Mouse (Mus musculus) kidney, postnatal 0 days (tissue): ENCODE measurements around the gene Tmcc3. TPM values are rescaled to one million over a fixed set of nuclear protein-coding genes. Genes with fewer than 3 reads are reported as not detected.

ENCODE experiments used
- ATAC-seq: fragments of 200-750 bp; cut with Nextera tagmentation; replicated peaks from 2 replicates; pipeline ENCODE4 v1.8.0; 2017; ENCODE audit warnings: low read depth, moderate number of reproducible peaks, moderate TSS enrichment, moderate library complexity; ENCODE audit not compliant: low FRiP score
- DNase-seq: peaks from one replicate; pipeline ENCODE4 v3.0.0-alpha.2; 2016; ENCODE audit warnings: low spot score
- H3K27ac ChIP-seq: fragments of 300-500 bp; sonication (generic); 2 replicates; pipeline ENCODE4 v1.5.1; 2014; ENCODE audit warnings: mild to moderate bottlenecking
- H3K27me3 ChIP-seq: fragments of 300-500 bp; sonication (generic); 2 replicates; pipeline ENCODE4 v1.6.1; 2014; ENCODE audit warnings: low read length, mixed read lengths; ENCODE audit not compliant: insufficient read depth
- H3K36me3 ChIP-seq: fragments of 300-500 bp; sonication (generic); 2 replicates; pipeline ENCODE4 v1.6.1; 2014; ENCODE audit warnings: low read length, mixed read lengths; ENCODE audit not compliant: insufficient read depth
- H3K4me1 ChIP-seq: fragments of 300-500 bp; sonication (generic); replicated peaks from 2 replicates; pipeline ENCODE4 v1.6.1; 2014; ENCODE audit warnings: antibody characterized with exemption, low read length, mixed read lengths; ENCODE audit not compliant: insufficient read depth
- H3K4me2 ChIP-seq: fragments of 300-500 bp; sonication (generic); 2 replicates; pipeline ENCODE4 v1.6.1; 2014; ENCODE audit warnings: mild to moderate bottlenecking, low read length, moderate library complexity, mixed read lengths
- H3K4me3 ChIP-seq: fragments of 300-500 bp; sonication (generic); replicated peaks from 2 replicates; pipeline ENCODE4 v1.5.1; 2014; ENCODE audit warnings: low read depth, low read length
- H3K9ac ChIP-seq: fragments of 300-500 bp; sonication (generic); 2 replicates; pipeline ENCODE4 v1.6.1; 2014; ENCODE audit warnings: low read depth, low read length
- H3K9me3 ChIP-seq: fragments of 300-500 bp; sonication (generic); replicated peaks from 2 replicates; pipeline ENCODE4 v1.6.1; 2016; ENCODE audit warnings: low read length, inconsistent platforms, mixed read lengths
- CTCF ChIP-seq: IDR thresholded peaks from 2 replicates; pipeline ENCODE4 v1.5.1; 2016; ENCODE audit warnings: antibody characterized with exemption, low read depth, mild to moderate bottlenecking, moderate library complexity
- WGBS: fragments of 180-500 bp; shearing (Covaris S2); extraction: QIAGEN DNeasy Blood & Tissue Kit; methylation state at CpG from one replicate; pipeline ENCODE4 v1.1.7; 2014; 5-methylcytosine and 5-hydroxymethylcytosine counted together
- polyA plus RNA-seq: library from polyadenylated mRNA; unstranded; fragments of >200 nt; fragmentation: Nextera tagmentation; extraction: Ambion mirVana; gene quantifications from 2 replicates; pipeline ENCODE4 v1.2.1, GENCODE M21; 2015

Gene Tmcc3
- polyA plus RNA-seq, 1 experiment from 2014 or later, result 7.9 TPM

GRCm38 (mm10) chr10:94620561-94620960 lies 308.8 kb downstream of the Tmcc3 start:
- Histone ChIP-seq H3K4me3 (no peak overlapping the region), H3K4me2 (no peak overlapping the region), H3K27me3 (0 out of 2 replicates have a peak, but pooled peaks cover 6% of the 10 kb centered on the region), H3K27ac (no peak overlapping the region), H3K4me1 (no peaks in the 10 kb centered on the region; the same call in 1 of the 2 replicates), H3K9ac (no peak overlapping the region), H3K9me3 (no peaks in the 10 kb centered on the region), H3K36me3 (no peaks in the 10 kb centered on the region)
- WGBS, result 70% methylated on average over 6 of the region's 6 CpGs
- DNase-seq (no peak), ATAC-seq (no peak)
- no peak for TF ChIP-seq CTCF

- ATAC-seq, result no peak
- WGBS, result 17% methylated on average over 13 of the region's 13 CpGs
- Histone ChIP-seq H3K36me3 (no peaks in the 10 kb centered on the region), H3K4me2 (no peak overlapping the region), H3K4me3 (no peak overlapping the region), H3K27ac (no peak overlapping the region), H3K27me3 (0 out of 2 replicates have a peak, but pooled peaks cover 6% of the 10 kb centered on the region), H3K9ac (no peak overlapping the region), H3K4me1 (no peaks in the 10 kb centered on the region; the same call in 1 of the 2 replicates), H3K9me3 (no peaks in the 10 kb centered on the region)
- no peak for TF ChIP-seq CTCF
- DNase-seq, result peak; percentile 2
Observed at GRCm38 (mm10) chr10:94621420-94622225, 309.9 kb downstream of the Tmcc3 start.

- H3K36me3 ChIP-seq, result no peaks in the 10 kb centered on the region
- no peak overlapping the region for H3K4me2 ChIP-seq
- H3K4me3 ChIP-seq, result no peak overlapping the region
- no peak for DNase-seq
- H3K4me1 ChIP-seq, result no peaks in the 10 kb centered on the region; the same call in 1 of the 2 replicates
- no peak overlapping the region for H3K9ac ChIP-seq
- no peak overlapping the region for H3K27ac ChIP-seq
- 0 out of 2 replicates have a peak, but pooled peaks cover 6% of the 10 kb centered on the region for H3K27me3 ChIP-seq
- WGBS, result 51% methylated on average over 5 of the region's 5 CpGs
- no peak for ATAC-seq
- no peak for TF ChIP-seq CTCF
- H3K9me3 ChIP-seq, result no peaks in the 10 kb centered on the region
Observed at GRCm38 (mm10) chr10:94622281-94622680, 310.5 kb downstream of the Tmcc3 start.

GRCm38 (mm10) chr10:94622828-94623227 lies 311.1 kb downstream of the Tmcc3 start:
- DNase-seq, result no peak
- no peak for TF ChIP-seq CTCF

GRCm38 (mm10) chr10:94623617-94624016 lies 311.9 kb downstream of the Tmcc3 start:
- no peak overlapping the region for H3K9ac ChIP-seq
- WGBS, result 2% methylated on average over 10 of the region's 10 CpGs
- H3K9me3 ChIP-seq, result no peaks in the 10 kb centered on the region
- TF ChIP-seq CTCF, result peak; percentile 97
- H3K27ac ChIP-seq, result no peak overlapping the region
- DNase-seq (peak; percentile 91), ATAC-seq (peak; percentile 72)
- H3K4me3 ChIP-seq, result no peak overlapping the region
- 0 out of 2 replicates have a peak, but pooled peaks cover 6% of the 10 kb centered on the region for H3K27me3 ChIP-seq
- no peaks in the 10 kb centered on the region for H3K36me3 ChIP-seq
- no peaks in the 10 kb centered on the region; the same call in 1 of the 2 replicates for H3K4me1 ChIP-seq
- no peak overlapping the region for H3K4me2 ChIP-seq

More at GRCm38 (mm10) chr10:94622828-94623227, 311.1 kb downstream of the Tmcc3 start:
- Histone ChIP-seq H3K9me3 (no peaks in the 10 kb centered on the region), H3K27ac (no peak overlapping the region), H3K4me1 (no peaks in the 10 kb centered on the region; the same call in 1 of the 2 replicates), H3K27me3 (0 out of 2 replicates have a peak, but pooled peaks cover 6% of the 10 kb centered on the region), H3K36me3 (no peaks in the 10 kb centered on the region), H3K4me2 (no peak overlapping the region), H3K9ac (no peak overlapping the region), H3K4me3 (no peak overlapping the region)
- 37% methylated on average over 9 of the region's 9 CpGs for WGBS
- ATAC-seq, result no peak

- Histone ChIP-seq H3K9me3 (no peaks in the 10 kb centered on the region), H3K9ac (no peak overlapping the region), H3K36me3 (no peaks in the 10 kb centered on the region), H3K27me3 (0 out of 2 replicates have a peak, but pooled peaks cover 6% of the 10 kb centered on the region), H3K4me3 (no peak overlapping the region), H3K4me2 (no peak overlapping the region), H3K27ac (no peak overlapping the region), H3K4me1 (no peaks in the 10 kb centered on the region; the same call in 1 of the 2 replicates)
- ATAC-seq (no peak), DNase-seq (no peak)
- 87% methylated on average over 9 of the region's 9 CpGs for WGBS
- no peak for TF ChIP-seq CTCF
Observed at GRCm38 (mm10) chr10:94625036-94625435, 313.3 kb downstream of the Tmcc3 start.
